Mouse (Mus musculus) E14TG2a.4 (cell line): Measurements from ENCODE around the gene 2610507B11Rik.

Experiments
- CTCF ChIP-seq: conservative IDR thresholded peaks from 2 replicates; pipeline ENCODE4 v1.5.1; 2014; ENCODE audit warnings: low read length
- NANOG ChIP-seq: IDR thresholded peaks from 2 replicates; pipeline ENCODE4 v1.6.1; 2014; ENCODE audit warnings: borderline replicate concordance, low read length, mixed read lengths
- POU5F1 ChIP-seq: IDR thresholded peaks from 2 replicates; pipeline ENCODE4 v1.6.1; 2014; ENCODE audit warnings: low read length, borderline replicate concordance

GRCm38 (mm10) chr11:78305272-78305671 lies 43.7 kb downstream of the 2610507B11Rik start:
- TF ChIP-seq CTCF (no peak), POU5F1 (no peak), NANOG (no peak)
